Mouse (Mus musculus) gastrocnemius, adult 2 months (tissue): Measurements from ENCODE around the gene Olfr1025-ps1. TPM values are rescaled to one million over a fixed set of nuclear protein-coding genes. Genes with fewer than 3 reads are reported as not detected.

Experiments used
- DNase-seq: peaks from one replicate; pipeline ENCODE4 v3.0.0; 2022
- H3K27ac ChIP-seq: fragments of 200-600 bp; 2 replicates; pipeline ENCODE4 v1.8.1; 2022; ENCODE audit warnings: mild to moderate bottlenecking
- H3K4me3 ChIP-seq: fragments of 200-600 bp; 2 replicates; pipeline ENCODE4 v1.8.1; 2022; ENCODE audit warnings: mild to moderate bottlenecking, moderate library complexity
- CTCF ChIP-seq: fragments of 200-600 bp; IDR thresholded peaks from 2 replicates; pipeline ENCODE4 v1.8.1; 2022; ENCODE audit warnings: antibody characterized with exemption, mild to moderate bottlenecking, moderate library complexity
- intact Hi-C: fragments of 180-260 bp; cut with DNase I; formaldehyde crosslinking; loops from one replicate; pipeline ENCODE4 v1.15.1; 2025
- long read RNA-seq, 2 experiments: library from polyadenylated mRNA; stranded (forward); transcript quantifications; one replicate each; pipeline ENCODE4 v2.0.0; 2021
- total RNA-seq, 2 experiments: library from RNA; stranded (reverse); gene quantifications; 2 replicates each; pipeline ENCODE4 v1.2.3; 2021

Olfr1025-ps1 gene
- not detected for total RNA-seq
- long read RNA-seq, experiment 1: 0 reads
- long read RNA-seq, experiment 2: 0 reads

- TF ChIP-seq CTCF: no peak
- intact Hi-C loops: no loop called here
- Histone ChIP-seq H3K27ac (no peak within 1 kb of the TSS), H3K4me3 (no peak within 1 kb of the TSS)
- DNase-seq: no peak
These were observed at the start of gene Olfr1025-ps1 for GRCm38 (mm10) chr2:85914893-85915292. TSS of gene Olfr1025-ps1 (plus strand) at chr2:85915193.

GRCm38 (mm10) chr2:85868294-85868693 is 46.7 kb upstream of the Olfr1025-ps1 start, which contains the start of gene Olfr1022:
TSS of gene Olfr1022 (plus strand) at chr2:85868594.
- intact Hi-C loops: no loop called here
- TF ChIP-seq CTCF: no peak
- DNase-seq: no peak
- no peak within 1 kb of the TSS for H3K4me3 ChIP-seq
- H3K27ac ChIP-seq: no peak within 1 kb of the TSS

DNA sequence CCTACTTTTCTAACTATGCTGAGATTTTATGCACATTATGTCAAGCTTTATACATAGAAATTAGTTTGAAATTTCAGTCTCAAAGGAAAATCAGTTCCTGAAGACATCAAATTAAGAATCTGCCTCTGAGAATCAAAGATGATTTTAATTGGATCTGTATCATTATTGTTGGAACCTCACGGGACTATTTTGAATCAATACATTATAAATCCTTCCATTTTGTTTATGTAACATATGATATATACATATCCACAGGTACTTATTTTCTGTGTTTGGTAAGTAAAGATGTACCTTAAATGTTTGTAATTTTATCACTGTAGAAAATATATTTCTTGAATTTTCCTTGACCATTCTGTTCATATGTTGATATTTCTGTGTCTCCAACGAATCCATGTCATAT is 29.7 kb upstream of the Olfr1025-ps1 start, which contains the start of gene Olfr1023:
TSS of gene Olfr1023 (plus strand) at position 301 of the 400 bp plus-strand sequence.
- intact Hi-C loops: no loop called here
- DNase-seq: no peak
- no peak for TF ChIP-seq CTCF
- Histone ChIP-seq H3K27ac (no peak within 1 kb of the TSS), H3K4me3 (no peak within 1 kb of the TSS)

GRCm38 (mm10) chr2:85904952-85905351 is 10.0 kb upstream of the Olfr1025-ps1 start, which contains the start of gene Olfr1024:
TSS of gene Olfr1024 (minus strand) at chr2:85905052.
- intact Hi-C loops: no loop called here

DNA sequence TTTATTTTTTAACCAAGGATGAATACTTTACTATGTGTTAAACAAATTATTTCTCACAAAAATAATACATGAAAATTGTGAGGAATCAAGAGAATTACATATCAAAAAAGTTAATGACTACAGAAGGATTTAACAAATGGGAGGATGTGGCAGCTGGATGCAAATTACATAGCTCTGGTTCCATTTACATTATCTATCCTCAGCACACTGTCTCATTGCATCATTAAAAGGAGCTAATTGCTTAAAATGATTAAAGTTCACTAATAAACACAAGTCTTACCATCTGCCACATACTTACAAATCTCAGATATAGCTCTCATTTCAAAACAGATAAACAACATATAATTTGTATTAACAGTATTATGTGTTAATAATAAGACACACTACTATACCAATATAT is 1.8 kb upstream of the Olfr1025-ps1 start:
- intact Hi-C loops: no loop called here
- TF ChIP-seq CTCF: no peak
- no peak for DNase-seq

More at GRCm38 (mm10) chr2:85904952-85905351, 10.0 kb upstream of the Olfr1025-ps1 start, which contains the start of gene Olfr1024:
- Histone ChIP-seq H3K27ac (no peak within 1 kb of the TSS), H3K4me3 (no peak within 1 kb of the TSS)
- no peak for TF ChIP-seq CTCF
- no peak for DNase-seq

DNA sequence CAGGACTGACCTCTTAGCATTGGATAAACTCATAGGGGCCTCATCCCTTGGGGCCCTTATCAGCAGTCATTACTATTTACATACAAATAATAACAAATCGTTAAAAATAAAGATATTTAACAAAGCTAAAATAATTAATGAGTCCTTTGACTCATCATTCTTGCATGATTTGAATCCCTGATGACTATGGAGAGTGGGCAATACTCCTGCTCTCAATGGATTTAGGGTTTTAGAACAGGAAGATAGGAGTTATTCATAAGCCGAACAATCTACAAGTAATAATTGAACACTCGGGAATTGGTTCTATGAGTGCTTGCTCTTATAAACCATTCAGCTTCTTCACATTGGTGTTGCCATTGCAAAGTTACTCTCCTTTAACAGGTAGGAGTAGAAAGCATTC is 6.3 kb downstream of the Olfr1025-ps1 start, which contains the start of gene Olfr1026:
TSS of gene Olfr1026 (plus strand) at position 301 of the 400 bp plus-strand sequence.
- no peak for DNase-seq
- Histone ChIP-seq H3K4me3 (no peak within 1 kb of the TSS), H3K27ac (no peak within 1 kb of the TSS)
- intact Hi-C loops: no loop called here
- TF ChIP-seq CTCF: no peak

More for the DNA sequence above, 1.8 kb upstream of the Olfr1025-ps1 start:
- Histone ChIP-seq H3K27ac (no peak overlapping the region), H3K4me3 (no peak overlapping the region)

DNA sequence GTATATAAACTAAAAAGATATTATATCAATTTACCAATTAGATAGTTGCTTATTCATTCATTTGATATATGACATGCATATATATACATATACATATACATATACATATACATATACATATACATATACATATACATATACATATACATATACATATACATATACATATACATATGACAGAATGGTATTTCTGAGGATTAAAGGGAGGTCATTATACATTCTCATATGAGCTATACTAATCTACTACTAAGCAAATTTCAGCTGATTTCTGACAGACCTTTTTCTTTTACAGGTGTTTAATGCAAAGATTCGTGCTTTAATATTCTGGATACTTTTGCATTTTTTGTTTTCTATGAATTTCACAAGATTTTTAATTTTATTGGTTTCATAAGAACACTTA is 35.1 kb downstream of the Olfr1025-ps1 start, which contains the start of gene Olfr1028:
TSS of gene Olfr1028 (plus strand) at position 301 of the 400 bp plus-strand sequence.
- no peak for TF ChIP-seq CTCF
- no peak within 1 kb of the TSS for H3K27ac ChIP-seq
- H3K4me3 ChIP-seq: no peak within 1 kb of the TSS
- intact Hi-C loops: no loop called here
- DNase-seq: no peak

Other genes with a start within 250 kb of the Olfr1025-ps1 start
- gene Olfr1006, start 236.4 kb upstream of the Olfr1025-ps1 start, total RNA-seq: not detected
- not detected for gene Olfr1008, start 225.8 kb upstream of the Olfr1025-ps1 start, total RNA-seq
- gene Olfr1009, start 199.8 kb upstream of the Olfr1025-ps1 start, total RNA-seq: not detected
- gene Olfr1012, start 152.4 kb upstream of the Olfr1025-ps1 start, total RNA-seq: not detected
- gene Olfr1013, start 148.1 kb upstream of the Olfr1025-ps1 start, total RNA-seq: not detected
- gene Olfr1014, start 142.5 kb upstream of the Olfr1025-ps1 start, total RNA-seq: not detected
- gene Olfr1015, start 133.2 kb upstream of the Olfr1025-ps1 start, total RNA-seq: not detected
- not detected for gene Olfr1016, start 112.6 kb upstream of the Olfr1025-ps1 start, total RNA-seq
- gene Olfr1018, start 96.7 kb upstream of the Olfr1025-ps1 start, total RNA-seq: not detected
- not detected for gene Olfr1019, start 69.7 kb upstream of the Olfr1025-ps1 start, total RNA-seq
- gene Olfr1020, start 68.2 kb upstream of the Olfr1025-ps1 start, total RNA-seq: not detected
- not detected for gene Olfr1022, start 46.6 kb upstream of the Olfr1025-ps1 start, total RNA-seq
- not detected for gene Olfr1023, start 29.6 kb upstream of the Olfr1025-ps1 start, total RNA-seq
- not detected for gene Olfr1024, start 10.1 kb upstream of the Olfr1025-ps1 start, total RNA-seq
- gene Olfr1026, start 6.4 kb downstream of the Olfr1025-ps1 start, total RNA-seq: not detected
- gene Olfr1028, start 35.2 kb downstream of the Olfr1025-ps1 start, total RNA-seq: not detected
- not detected for gene Olfr1029, start 58.7 kb downstream of the Olfr1025-ps1 start, total RNA-seq
- not detected for gene Olfr1030, start 64.1 kb downstream of the Olfr1025-ps1 start, total RNA-seq
- gene Olfr1031, start 75.1 kb downstream of the Olfr1025-ps1 start, total RNA-seq: not detected
- gene Olfr1032, start 90.3 kb downstream of the Olfr1025-ps1 start, total RNA-seq: not detected
- under 1 TPM in 1 of 2 experiments, not detected in 1; 0.14 TPM for gene Olfr1033, start 105.4 kb downstream of the Olfr1025-ps1 start, total RNA-seq
- not detected for gene Olfr1034, start 130.7 kb downstream of the Olfr1025-ps1 start, total RNA-seq
- gene Olfr1036, start 158.8 kb downstream of the Olfr1025-ps1 start, total RNA-seq: not detected
- gene Olfr1037, start 172.2 kb downstream of the Olfr1025-ps1 start, total RNA-seq: not detected
- gene Olfr1039, start 220.7 kb downstream of the Olfr1025-ps1 start, total RNA-seq: not detected
- gene Olfr1040, start 231.5 kb downstream of the Olfr1025-ps1 start, total RNA-seq: not detected
- not detected for gene Olfr1042, start 246.6 kb downstream of the Olfr1025-ps1 start, total RNA-seq